Mouse (Mus musculus): Measurements from ENCODE around the gene Rbm18.

The Rbm18 gene

DNA sequence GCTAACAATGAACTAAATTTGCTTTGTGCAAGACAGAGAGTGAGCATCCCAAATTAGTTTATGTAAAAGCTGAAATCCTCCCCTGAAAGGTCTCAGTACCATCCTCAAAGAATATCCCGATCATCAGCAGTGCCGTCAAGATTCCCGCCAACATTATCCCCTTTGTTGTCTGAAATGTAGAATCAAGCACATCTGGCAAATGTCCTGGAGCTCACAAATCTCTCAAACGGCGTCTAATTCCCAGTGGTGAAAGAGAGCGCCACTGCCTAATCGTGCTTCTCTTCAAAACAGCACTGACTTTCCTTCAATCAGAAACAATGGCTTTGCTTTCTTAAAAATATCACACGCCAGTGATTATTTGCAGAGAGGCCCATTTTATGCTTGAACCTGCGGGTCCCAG lies 69.4 kb downstream of the Rbm18 start:
- DNase-seq, result no peak

Data from lung, adult 18-20 months (tissue).